Mouse (Mus musculus) kidney, postnatal 14 days (tissue): ENCODE results near the gene Abca1.
A peak's percentile ranks its signal among the peaks of the same experiment; 100 is the strongest.

ENCODE experiments used
- DNase-seq: peaks from one replicate; pipeline ENCODE4 v3.0.0; 2022; ENCODE audit warnings: mixed read lengths

The Abca1 gene

GRCm38 (mm10) chr4:53081851-53082250 is 77.8 kb downstream of the Abca1 start:
- no peak for DNase-seq

GRCm38 (mm10) chr4:53080290-53080689 is 79.4 kb downstream of the Abca1 start:
- no peak for DNase-seq

DNA sequence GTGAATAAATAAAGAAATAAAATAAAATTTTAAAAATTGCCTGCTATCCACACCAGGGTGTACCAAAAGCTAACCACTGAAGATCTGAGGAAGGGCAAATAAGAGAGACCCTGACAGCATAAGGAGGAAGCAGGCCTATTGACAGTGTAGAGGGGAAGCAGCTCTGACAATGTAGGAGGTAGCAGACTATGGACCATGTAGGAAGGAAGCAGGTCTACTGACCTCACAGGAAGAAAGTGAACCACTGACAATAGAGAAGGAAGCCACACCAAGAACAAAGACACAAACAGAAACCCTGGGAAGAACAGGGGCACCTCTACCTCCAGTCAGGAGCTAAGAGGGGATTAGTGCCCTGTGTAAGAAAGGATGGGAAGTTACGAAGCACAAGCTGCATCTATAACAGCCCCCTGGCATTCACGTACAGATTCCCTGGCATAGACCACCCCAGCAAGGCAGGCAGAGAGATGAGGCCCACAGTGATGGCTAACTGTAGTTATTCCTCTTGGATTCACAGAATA is 80.8 kb downstream of the Abca1 start:
- DNase-seq = peak; percentile 19

DNA sequence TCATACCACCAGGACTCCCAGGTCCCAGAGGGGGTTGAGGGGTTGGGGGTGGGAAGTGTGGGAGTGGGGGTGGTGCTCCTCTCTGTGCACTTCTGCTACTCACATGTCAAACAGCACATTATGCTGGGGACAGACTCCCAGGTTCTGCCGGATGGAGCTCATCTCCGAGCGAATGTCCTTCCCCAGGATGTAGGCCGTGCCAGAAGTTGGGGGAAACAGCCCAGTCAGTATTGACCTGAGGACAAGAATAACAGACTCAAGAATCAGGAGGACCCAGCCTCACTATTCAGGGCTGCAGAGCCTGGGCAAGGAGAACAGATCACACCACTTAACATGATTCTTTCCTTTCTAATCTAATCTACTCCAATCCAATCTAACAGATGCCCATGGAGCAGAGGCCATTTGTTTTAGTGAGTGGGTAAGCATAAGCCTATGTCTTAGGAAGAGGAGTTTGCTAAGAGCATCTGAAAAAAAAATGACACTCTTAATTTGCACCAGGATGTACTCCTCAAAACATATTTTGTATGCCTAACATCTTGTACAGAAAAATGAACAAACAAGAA is 82.8 kb downstream of the Abca1 start:
- DNase-seq = peak; percentile 21

- DNase-seq = no peak
Observed at GRCm38 (mm10) chr4:53073025-53073424, 86.7 kb downstream of the Abca1 start.

DNA sequence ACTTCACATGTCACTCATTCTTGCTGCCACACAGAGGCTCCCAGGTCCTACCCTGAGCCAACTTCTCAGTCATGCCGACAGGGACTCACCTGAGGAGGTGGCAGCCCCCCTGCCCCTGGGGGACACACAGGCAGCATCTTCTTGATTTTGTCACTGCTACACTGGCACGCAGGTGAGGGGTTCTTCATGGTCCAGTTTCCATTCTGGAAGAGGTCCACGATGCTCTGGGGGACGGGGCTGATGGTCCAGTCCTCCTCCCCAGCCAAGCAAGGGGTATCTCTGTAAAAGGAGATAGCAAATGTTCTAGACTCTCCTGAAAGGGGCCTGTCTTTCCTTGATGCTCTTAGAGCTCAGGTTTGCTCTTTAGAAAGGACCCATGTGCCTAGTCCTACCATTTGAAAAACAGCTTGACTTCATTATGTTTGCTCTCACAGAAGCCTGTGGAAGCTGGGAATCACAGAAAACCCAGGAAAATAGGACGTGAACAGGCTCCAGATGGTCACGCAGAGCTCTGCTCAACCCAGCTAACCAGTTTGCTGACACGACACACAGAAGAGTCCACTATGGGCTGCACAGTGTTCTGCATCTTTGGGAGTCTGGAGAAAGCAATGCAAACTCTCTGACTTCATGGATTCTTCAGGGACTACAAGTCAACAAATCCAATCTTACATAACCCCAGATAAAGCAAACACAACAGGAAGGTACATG is 97.2 kb downstream of the Abca1 start:
- no peak for DNase-seq

DNA sequence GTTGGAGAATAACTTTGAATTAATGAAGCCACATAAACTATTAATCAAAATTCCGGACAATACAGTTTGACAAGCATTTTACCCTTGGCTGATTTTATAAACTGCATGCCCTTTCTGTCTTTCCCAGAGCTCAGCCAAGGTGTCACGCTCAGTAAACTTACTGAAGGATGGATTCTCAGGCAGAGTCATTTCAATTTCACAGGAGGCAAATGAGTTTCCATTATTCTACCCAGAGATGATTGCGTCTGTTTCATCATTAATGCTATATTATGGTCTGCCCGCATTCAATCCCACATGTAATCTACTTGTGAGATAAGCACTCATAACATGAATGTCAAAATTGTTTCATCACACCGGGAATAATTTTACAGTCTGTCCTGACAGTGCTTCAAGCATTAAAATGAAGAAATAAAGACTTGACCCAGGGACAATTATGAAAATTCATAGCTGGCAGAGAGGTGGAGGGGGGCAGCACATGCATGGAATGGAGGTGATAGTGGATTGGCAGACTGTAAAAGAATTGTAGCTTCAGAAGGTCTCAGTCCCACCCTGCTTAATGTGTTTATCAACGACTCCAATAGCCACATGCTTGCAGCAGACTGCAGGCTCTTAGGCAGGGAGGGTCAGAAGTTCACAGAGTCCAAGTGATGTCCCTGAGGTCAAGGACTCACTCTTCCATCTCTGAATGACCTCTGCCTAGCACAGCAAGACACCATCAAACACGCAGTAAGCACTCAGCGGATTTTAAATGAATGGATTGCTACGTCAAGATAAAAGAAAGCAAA is 113.3 kb downstream of the Abca1 start:
- no peak for DNase-seq

DNA sequence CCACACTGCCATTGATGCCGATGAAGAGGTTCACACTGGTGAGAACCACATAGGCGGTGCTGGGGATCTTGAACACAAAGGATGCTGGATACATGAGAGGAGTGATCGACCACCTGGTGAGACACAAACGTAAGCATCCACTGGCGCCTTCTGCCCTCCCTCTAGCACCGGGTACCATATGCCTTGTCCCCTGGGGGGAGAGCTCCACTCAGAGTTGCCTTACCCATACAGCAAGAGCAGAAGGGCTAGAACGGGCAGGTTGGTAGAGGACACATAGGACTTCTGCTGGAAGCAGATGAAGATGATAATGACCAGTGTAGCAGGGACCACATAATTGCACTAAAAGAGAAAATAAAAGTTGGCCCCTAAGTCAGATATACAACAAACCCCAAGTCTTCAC is 113.9 kb downstream of the Abca1 start:
- DNase-seq = no peak

DNA sequence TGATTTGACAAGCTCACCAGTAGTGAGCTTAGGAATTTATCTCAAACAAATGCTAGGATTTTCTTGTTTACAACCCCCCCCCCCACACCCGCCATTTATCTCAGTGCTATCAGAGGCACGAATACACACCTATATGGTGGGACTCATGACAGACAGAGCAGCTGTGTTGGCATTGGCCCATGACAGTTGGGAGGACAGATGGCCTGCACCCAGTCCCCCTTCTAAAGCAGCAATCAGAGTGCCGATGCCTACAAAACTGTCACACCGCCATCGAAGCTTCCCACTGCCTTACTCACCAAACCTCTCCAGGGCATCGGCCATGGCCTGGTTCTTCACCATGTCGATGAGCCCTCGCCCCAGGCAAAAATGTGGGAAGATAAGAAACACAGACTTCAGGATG is 115.9 kb downstream of the Abca1 start:
- DNase-seq = no peak

GRCm38 (mm10) chr4:53030326-53030948 is 129.3 kb downstream of the Abca1 start:
- peak; percentile 20 for DNase-seq

DNA sequence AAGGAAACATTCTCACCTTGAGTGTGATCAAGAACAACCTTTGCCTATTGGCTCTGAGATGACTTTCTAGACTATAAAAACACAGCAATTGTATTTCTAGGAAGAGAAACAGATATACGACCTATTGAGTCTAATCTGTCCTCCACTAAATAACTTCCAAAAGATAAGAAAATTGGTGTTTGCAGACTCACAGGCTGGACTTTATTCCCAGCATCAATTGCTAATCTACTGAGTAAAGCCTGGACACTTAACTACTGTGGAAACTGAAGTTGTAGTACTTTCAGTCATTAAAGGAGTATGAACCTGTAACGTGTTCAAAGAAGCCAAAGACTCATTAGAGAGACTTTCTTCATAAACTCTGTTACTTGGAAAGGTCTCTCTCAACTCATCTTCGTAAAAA is 131.9 kb downstream of the Abca1 start:
- no peak for DNase-seq

DNA sequence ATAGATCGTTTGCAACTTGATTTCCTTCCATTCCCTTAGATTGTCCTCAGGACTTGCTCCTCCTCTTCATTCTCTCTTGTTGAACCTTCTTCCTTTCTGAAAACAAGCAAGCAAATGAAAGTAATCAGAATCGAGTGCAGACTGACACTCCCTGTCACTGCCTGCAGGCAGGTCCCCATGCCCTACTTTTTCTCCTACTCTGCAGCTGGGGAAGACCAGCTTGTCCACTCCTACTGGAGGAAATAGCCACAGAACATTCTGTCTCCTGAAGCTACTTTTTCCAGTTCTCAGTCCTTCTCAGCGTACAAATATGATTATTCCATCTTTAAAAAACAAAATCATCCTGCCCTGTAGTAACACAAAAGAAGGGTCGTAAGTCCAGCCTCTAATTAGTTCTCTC is 135.3 kb downstream of the Abca1 start:
- DNase-seq = no peak

- no peak for DNase-seq
Observed at GRCm38 (mm10) chr4:53023189-53023925, 136.3 kb downstream of the Abca1 start.

DNA sequence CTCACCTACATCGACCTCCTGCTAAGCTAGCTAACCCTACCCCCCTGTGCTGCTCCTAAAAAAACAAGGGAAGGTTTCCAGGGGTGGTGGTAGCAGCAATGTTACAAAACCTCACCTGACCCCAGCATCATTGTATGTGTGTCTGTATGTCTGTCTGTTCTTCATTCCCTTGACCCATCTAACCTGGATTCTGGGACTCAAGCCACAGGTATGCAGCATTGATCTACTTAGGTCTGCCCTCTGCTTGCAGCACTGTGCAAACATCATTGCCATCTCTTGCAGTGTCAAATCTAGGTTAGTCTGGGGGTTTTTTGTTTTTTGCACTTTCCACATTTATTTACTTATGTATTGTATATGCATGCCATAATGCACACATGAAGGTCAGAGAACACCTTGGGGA is 141.3 kb downstream of the Abca1 start:
- DNase-seq = no peak

- DNase-seq = no peak
Observed at GRCm38 (mm10) chr4:53015024-53015423, 144.7 kb downstream of the Abca1 start.

- no peak for DNase-seq
Observed at GRCm38 (mm10) chr4:53014421-53014820, 145.3 kb downstream of the Abca1 start.

DNA sequence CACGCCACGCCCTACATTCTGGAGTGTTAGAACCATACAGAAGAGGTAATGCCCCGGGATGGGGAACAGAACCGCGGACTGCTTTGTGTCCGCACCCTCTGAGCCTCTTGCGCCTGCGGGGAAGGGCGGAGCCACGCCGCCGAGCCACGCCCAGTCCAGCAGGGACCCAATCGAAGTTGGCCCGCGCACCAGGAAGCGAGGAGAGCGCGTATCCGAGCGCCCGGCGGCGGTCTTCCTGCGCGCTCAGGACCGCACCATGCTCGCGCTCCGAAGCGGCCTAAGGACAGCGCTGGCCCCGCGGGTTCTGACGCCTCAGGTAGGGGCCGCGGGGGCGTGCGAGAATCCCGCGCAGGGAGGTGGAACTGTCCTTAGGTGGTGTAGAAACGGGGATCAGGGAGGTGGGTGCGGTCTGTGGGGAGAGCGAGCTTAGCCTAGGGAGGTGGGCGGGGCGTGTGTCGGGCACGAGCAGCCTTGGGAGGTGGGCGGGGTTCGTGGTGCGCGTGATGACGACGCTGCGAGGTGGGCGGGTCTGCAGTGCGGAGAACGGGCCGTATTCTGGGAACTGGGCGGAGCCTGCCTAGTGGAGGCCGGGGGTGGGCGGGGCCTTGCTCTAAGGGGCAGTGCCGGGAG is 147.8 kb downstream of the Abca1 start, which contains the start of gene Nipsnap3b:
Gene Nipsnap3b, plus strand, starts transcription at position 149 of the 630 bp plus-strand sequence.
- DNase-seq = peak; percentile 98

GRCm38 (mm10) chr4:53009871-53010270 is 149.8 kb downstream of the Abca1 start:
- DNase-seq = no peak

DNA sequence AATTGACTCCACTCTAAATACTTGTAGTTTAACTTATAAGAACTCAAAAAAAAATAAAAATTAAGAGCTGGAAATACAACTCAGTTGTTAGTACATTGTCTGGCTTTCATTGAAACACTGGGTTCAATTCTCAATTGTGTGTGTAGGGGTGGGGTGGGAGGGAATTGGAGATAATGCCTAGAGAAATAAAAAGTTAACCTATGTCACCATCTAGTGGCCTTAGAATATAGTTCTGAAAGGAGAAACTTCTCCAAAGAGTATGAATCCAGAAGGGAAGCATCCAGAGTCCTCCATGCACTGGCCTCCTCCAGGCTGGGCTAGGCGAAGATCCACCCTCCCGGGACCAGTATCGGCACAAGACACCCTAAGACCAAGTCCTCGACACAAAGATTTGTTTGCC is 150.5 kb downstream of the Abca1 start:
- no peak for DNase-seq

- DNase-seq = no peak
Observed at GRCm38 (mm10) chr4:53000154-53000553, 159.5 kb downstream of the Abca1 start.

GRCm38 (mm10) chr4:52999449-52999848 is 160.2 kb downstream of the Abca1 start:
- DNase-seq = no peak

- peak; percentile 7 for DNase-seq
Observed at GRCm38 (mm10) chr4:52989248-52989647, 170.4 kb downstream of the Abca1 start, which contains the start of gene Nipsnap3a. TSS of gene Nipsnap3a (plus strand) at chr4:52989272.
